Mouse (Mus musculus): ENCODE results near the gene Rasal3. TPM values are rescaled to one million over a fixed set of nuclear protein-coding genes. Genes with fewer than 3 reads are reported as not detected.

The Rasal3 gene
- total RNA-seq, 1 experiment from 2014 or later: 73.9 TPM

- no peak for ATAC-seq (replicated peaks; ENCODE audit: insufficient number of reproducible peaks, low FRiP score, low TSS enrichment, poor library complexity, severe bottlenecking)
Measured at GRCm38 (mm10) chr17:32396266-32396665, 7.1 kb downstream of the Rasal3 start.

- ATAC-seq (replicated peaks; ENCODE audit: insufficient number of reproducible peaks, low FRiP score, low TSS enrichment, poor library complexity, severe bottlenecking): no peak
Measured at GRCm38 (mm10) chr17:32393944-32394343, 9.4 kb downstream of the Rasal3 start.

DNA sequence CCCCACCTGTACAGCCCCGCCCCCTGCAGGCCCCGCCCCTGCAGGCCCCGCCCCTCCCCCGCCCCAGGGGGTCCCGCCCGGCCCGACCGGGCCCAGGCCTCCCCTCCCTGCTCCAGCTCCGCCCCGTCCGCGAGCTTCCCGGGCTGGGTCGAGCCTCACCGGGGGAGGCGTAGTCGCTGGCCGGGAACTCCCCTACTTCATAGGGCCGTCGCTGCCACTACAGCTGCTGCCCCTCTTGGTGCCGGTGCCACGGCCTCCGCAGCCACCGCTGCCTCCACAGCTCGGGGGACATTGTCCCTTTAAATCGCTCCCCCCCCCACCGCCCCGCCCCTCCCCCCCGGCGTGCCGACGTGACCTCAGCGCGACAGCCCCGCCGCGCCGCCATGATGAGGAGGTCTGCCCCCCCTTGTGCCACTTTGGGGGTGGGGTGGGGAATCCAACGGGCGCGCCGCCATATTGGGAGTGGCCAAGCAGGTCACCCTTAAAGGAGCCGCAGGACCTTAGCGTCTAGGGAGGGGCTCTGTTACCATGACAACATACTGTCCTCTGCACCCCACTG is 14.2 kb downstream of the Rasal3 start, which contains the start of gene Wiz:
Wiz (minus strand) TSS at position 339 of the 559 bp plus-strand sequence.
- ATAC-seq (replicated peaks; ENCODE audit: insufficient number of reproducible peaks, low FRiP score, low TSS enrichment, poor library complexity, severe bottlenecking): peak; percentile 84

GRCm38 (mm10) chr17:32388370-32389100 is 14.8 kb downstream of the Rasal3 start:
- ATAC-seq (replicated peaks; ENCODE audit: insufficient number of reproducible peaks, low FRiP score, low TSS enrichment, poor library complexity, severe bottlenecking): no peak

DNA sequence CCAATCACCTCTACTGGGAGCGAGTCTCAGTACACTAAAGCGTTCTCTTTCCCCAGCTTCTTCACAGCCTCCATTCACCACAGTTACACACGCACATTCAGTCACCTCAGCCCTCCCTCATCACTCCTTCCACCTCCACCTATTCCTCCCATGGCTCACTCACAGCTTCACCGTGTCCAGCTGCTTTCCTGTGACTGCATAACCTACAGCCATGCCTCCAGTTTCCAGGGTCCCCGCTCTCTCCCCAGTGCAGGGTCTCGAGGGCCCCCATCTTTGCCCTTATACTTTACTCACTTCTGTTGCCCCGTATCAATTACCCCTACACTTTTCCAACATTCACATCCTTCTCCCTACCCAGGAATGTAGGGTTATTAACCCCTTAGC is 15.4 kb downstream of the Rasal3 start:
- ATAC-seq (replicated peaks; ENCODE audit: insufficient number of reproducible peaks, low FRiP score, low TSS enrichment, poor library complexity, severe bottlenecking): no peak

- ATAC-seq (replicated peaks; ENCODE audit: insufficient number of reproducible peaks, low FRiP score, low TSS enrichment, poor library complexity, severe bottlenecking): no peak
Measured at GRCm38 (mm10) chr17:32386659-32387432, 16.5 kb downstream of the Rasal3 start.

DNA sequence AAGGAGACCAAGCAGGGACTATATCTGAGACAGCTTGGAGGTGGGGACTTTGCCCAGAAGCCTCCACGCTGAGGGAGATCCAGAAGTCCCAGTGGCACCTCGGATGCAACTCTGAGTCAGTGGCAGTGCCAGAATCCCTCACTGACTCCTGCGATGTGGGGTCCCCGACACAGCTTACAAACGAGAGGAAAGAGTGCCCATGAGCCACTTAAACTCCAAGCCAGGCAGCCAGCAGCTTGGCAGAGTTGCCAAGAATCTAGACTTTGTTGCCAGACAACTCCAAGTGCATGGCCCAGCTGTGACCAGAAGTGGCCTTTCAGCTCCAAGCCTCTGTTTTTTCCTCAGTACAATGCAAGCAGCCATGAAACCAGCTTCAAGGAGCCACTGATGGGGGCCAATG is 19.7 kb downstream of the Rasal3 start:
- ATAC-seq (replicated peaks; ENCODE audit: insufficient number of reproducible peaks, low FRiP score, low TSS enrichment, poor library complexity, severe bottlenecking): no peak

- ATAC-seq (replicated peaks; ENCODE audit: insufficient number of reproducible peaks, low FRiP score, low TSS enrichment, poor library complexity, severe bottlenecking): no peak
Measured at GRCm38 (mm10) chr17:32382576-32382975, 20.8 kb downstream of the Rasal3 start.

DNA sequence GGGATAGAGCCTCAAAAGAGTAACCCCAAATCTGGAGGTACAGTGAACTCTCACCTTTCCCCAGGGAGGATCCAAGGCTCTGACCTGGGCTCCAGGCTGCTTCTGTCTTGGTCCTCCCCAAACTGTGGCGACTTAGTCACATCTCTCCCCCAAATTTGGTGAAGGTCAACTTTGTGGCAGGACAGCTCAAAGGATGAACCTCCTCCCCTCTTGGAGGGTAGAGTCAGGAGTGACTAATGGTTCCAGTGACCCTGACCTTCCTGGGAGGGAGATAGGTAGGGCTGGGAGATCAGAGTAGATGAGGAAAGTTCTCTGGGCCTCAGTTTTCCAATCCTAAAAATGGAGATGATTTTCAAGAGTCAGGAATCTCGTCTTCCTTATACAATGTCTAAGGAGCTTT is 24.6 kb downstream of the Rasal3 start:
- ATAC-seq (replicated peaks; ENCODE audit: insufficient number of reproducible peaks, low FRiP score, low TSS enrichment, poor library complexity, severe bottlenecking): no peak

GRCm38 (mm10) chr17:32377137-32377536 is 26.2 kb downstream of the Rasal3 start:
- no peak for ATAC-seq (replicated peaks; ENCODE audit: insufficient number of reproducible peaks, low FRiP score, low TSS enrichment, poor library complexity, severe bottlenecking)

GRCm38 (mm10) chr17:32376475-32376874 is 26.9 kb downstream of the Rasal3 start:
- no peak for ATAC-seq (replicated peaks; ENCODE audit: insufficient number of reproducible peaks, low FRiP score, low TSS enrichment, poor library complexity, severe bottlenecking)

GRCm38 (mm10) chr17:32368991-32369578 is 34.3 kb downstream of the Rasal3 start:
- no peak for ATAC-seq (replicated peaks; ENCODE audit: insufficient number of reproducible peaks, low FRiP score, low TSS enrichment, poor library complexity, severe bottlenecking)

GRCm38 (mm10) chr17:32367706-32368105 is 35.7 kb downstream of the Rasal3 start:
- no peak for ATAC-seq (replicated peaks; ENCODE audit: insufficient number of reproducible peaks, low FRiP score, low TSS enrichment, poor library complexity, severe bottlenecking)

GRCm38 (mm10) chr17:32365296-32365695 is 38.1 kb downstream of the Rasal3 start:
- ATAC-seq (replicated peaks; ENCODE audit: insufficient number of reproducible peaks, low FRiP score, low TSS enrichment, poor library complexity, severe bottlenecking): no peak

GRCm38 (mm10) chr17:32364850-32365249 is 38.5 kb downstream of the Rasal3 start:
- no peak for ATAC-seq (replicated peaks; ENCODE audit: insufficient number of reproducible peaks, low FRiP score, low TSS enrichment, poor library complexity, severe bottlenecking)

- ATAC-seq (replicated peaks; ENCODE audit: insufficient number of reproducible peaks, low FRiP score, low TSS enrichment, poor library complexity, severe bottlenecking): peak; percentile 85
Measured at GRCm38 (mm10) chr17:32364331-32364730, 39.1 kb downstream of the Rasal3 start.

- no peak for ATAC-seq (replicated peaks; ENCODE audit: insufficient number of reproducible peaks, low FRiP score, low TSS enrichment, poor library complexity, severe bottlenecking)
Measured at GRCm38 (mm10) chr17:32363821-32364301, 39.5 kb downstream of the Rasal3 start.

- no peak for ATAC-seq (replicated peaks; ENCODE audit: insufficient number of reproducible peaks, low FRiP score, low TSS enrichment, poor library complexity, severe bottlenecking)
Measured at GRCm38 (mm10) chr17:32362686-32363085, 40.7 kb downstream of the Rasal3 start.

DNA sequence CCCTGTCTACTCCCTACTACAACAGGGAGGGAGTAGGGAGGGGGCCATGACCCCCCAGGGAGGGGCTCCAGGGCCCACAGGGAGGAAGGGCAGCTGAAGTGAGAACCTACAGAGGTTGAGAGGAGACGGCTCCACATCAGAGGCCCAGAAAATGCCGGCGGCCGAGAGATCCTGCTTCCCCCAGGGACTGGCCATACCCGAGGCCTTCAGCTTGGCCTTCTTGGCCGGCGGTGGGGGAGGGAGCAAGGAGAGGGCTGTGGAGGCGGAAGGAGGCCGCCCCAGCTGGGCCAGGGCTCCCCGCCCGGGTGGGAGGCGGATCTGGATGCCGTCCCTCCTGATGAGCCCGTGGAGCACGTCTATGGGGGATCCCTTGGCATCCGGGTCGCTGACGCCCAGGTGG is 43.5 kb downstream of the Rasal3 start:
- no peak for ATAC-seq (replicated peaks; ENCODE audit: insufficient number of reproducible peaks, low FRiP score, low TSS enrichment, poor library complexity, severe bottlenecking)
